Mouse (Mus musculus): ENCODE results near the gene Scrn1.

Gene Scrn1

DNA sequence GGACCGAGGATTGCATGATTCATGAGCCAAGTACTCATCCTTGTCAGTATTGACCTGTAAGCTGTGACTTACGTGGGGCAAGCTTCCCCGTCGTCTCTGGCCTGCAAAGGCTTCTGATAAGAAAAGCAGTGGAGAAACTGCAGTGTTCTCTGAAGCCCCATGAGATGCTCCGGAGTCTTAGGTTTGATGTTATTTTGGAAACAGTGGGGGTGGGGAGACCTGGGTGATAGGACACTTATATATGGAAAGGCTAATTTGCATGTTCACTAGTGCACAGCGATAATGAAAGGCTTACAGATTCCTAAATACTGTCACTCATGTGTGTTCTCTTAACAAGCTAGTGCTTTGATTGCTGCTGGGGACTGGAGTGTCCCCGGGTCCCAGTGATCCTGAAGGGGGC is 106.6 kb downstream of the Scrn1 start:
- in situ Hi-C loops (cut with MboI; ENCODE audit: low pct_unique_long_range_greater_than_20kb in 1 of 2, low sequenced_read_pairs in 2 of 2, unreplicated experiment in 1 of 2) = no loop called here
